Mouse (Mus musculus): ENCODE results near the gene Sfi1.
A peak's percentile ranks its signal among the peaks of the same experiment; 100 is the strongest.
"Not testable (repeated sequence)": the region's sequence is repeated elsewhere in the genome, so short reads cannot be mapped to it uniquely, and the experiment has no call there.

Gene Sfi1

GRCm38 (mm10) chr11:3173425-3174318, 19.6 kb downstream of the Sfi1 start:
- DNase-seq, result peak; percentile 51 to 54

- not testable (repeated sequence) for DNase-seq
Observed at GRCm38 (mm10) chr11:3172526-3172925, 20.7 kb downstream of the Sfi1 start.

GRCm38 (mm10) chr11:3171931-3172330, 21.3 kb downstream of the Sfi1 start:
- peak in 1 of 2 experiments; percentile 32 for DNase-seq

- DNase-seq, result not testable (repeated sequence)
Observed at GRCm38 (mm10) chr11:3169042-3169441, 24.2 kb downstream of the Sfi1 start.

GRCm38 (mm10) chr11:3167571-3168001, 25.7 kb downstream of the Sfi1 start:
- peak; percentile 35 to 45 for DNase-seq

- DNase-seq, result not testable (repeated sequence)
Observed at GRCm38 (mm10) chr11:3167129-3167528, 26.1 kb downstream of the Sfi1 start.

GRCm38 (mm10) chr11:3166321-3166720, 26.9 kb downstream of the Sfi1 start:
- peak in 1 of 2 experiments; percentile 29 for DNase-seq

- not testable (repeated sequence) for DNase-seq
Observed at GRCm38 (mm10) chr11:3165210-3165782, 28.0 kb downstream of the Sfi1 start.

GRCm38 (mm10) chr11:3163661-3164060, 29.6 kb downstream of the Sfi1 start:
- DNase-seq, result not testable (repeated sequence)

- DNase-seq, result peak in 1 of 2 experiments; percentile 45
Observed at GRCm38 (mm10) chr11:3163122-3163521, 30.1 kb downstream of the Sfi1 start.

GRCm38 (mm10) chr11:3162236-3162897, 30.9 kb downstream of the Sfi1 start:
- DNase-seq, result peak; percentile 59 to 60

GRCm38 (mm10) chr11:3161370-3161769, 31.9 kb downstream of the Sfi1 start:
- peak; percentile 49 to 69 for DNase-seq

- DNase-seq, result not testable (repeated sequence)
Observed at GRCm38 (mm10) chr11:3158800-3159199, 34.5 kb downstream of the Sfi1 start.

GRCm38 (mm10) chr11:3157996-3158395, 35.3 kb downstream of the Sfi1 start:
- DNase-seq, result peak in 1 of 2 experiments; percentile 37

GRCm38 (mm10) chr11:3156991-3157390, 36.3 kb downstream of the Sfi1 start:
- DNase-seq, result not testable (repeated sequence)

- DNase-seq, result peak; percentile 47 to 57
Observed at GRCm38 (mm10) chr11:3153666-3154397, 39.4 kb downstream of the Sfi1 start.

GRCm38 (mm10) chr11:3151358-3151757, 41.9 kb downstream of the Sfi1 start:
- peak in 1 of 2 experiments; percentile 27 for DNase-seq

- DNase-seq, result not testable (repeated sequence)
Observed at GRCm38 (mm10) chr11:3150677-3151003, 42.6 kb downstream of the Sfi1 start.

- peak; percentile 32 to 51 for DNase-seq
Observed at GRCm38 (mm10) chr11:3150003-3150676, 43.1 kb downstream of the Sfi1 start.

GRCm38 (mm10) chr11:3149471-3149870, 43.8 kb downstream of the Sfi1 start:
- DNase-seq, result not testable (repeated sequence)

- not testable (repeated sequence) for DNase-seq
Observed at GRCm38 (mm10) chr11:3146806-3147205, 46.5 kb downstream of the Sfi1 start.
